Mouse (Mus musculus): Measurements from ENCODE around the gene Ankib1.

GRCm38 (mm10) chr5:3801672-3802432, 873 bp downstream of the Ankib1 start:
- TF ChIP-seq EP300 (IDR thresholded peaks at IDR 0.05; ENCODE audit: low read depth in 1 of 2, low read length in 2 of 2) (no peak), POLR2A (IDR thresholded peaks at IDR 0.05; ENCODE audit: control insufficient read depth in 1 of 2, insufficient read depth in 1 of 2, low read depth in 1 of 2, low read length in 2 of 2, poor library complexity in 1 of 2) (no peak), CTCF (IDR thresholded peaks at IDR 0.05 in 2 of 3, conservative IDR thresholded peaks at IDR 0.05 in 1 of 3; ENCODE audit: control insufficient read depth in 1 of 3, insufficient read depth in 1 of 3, low read depth in 2 of 3, low read length in 3 of 3, poor library complexity in 1 of 3, severe bottlenecking in 1 of 3) (no peak), POLR2AphosphoS2 (IDR thresholded peaks at IDR 0.05; ENCODE audit: low read length) (no peak), GABPA (IDR thresholded peaks at IDR 0.05; ENCODE audit: low read depth, low read length) (no peak), HCFC1 (IDR thresholded peaks at IDR 0.05; ENCODE audit: low read depth, low read length) (no peak), CHD1 (IDR thresholded peaks at IDR 0.05; ENCODE audit: low read depth, low read length) (0 out of 2 replicates have a peak, but pooled peaks have one; percentile 60), MEF2A (IDR thresholded peaks at IDR 0.05; ENCODE audit: extremely low read depth, insufficient replicate concordance, low read depth, low read length, poor library complexity, severe bottlenecking) (no peak), E2F4 (IDR thresholded peaks at IDR 0.05; ENCODE audit: borderline replicate concordance, low read depth, low read length) (no peak), SIN3A (IDR thresholded peaks at IDR 0.05; ENCODE audit: low read length) (no peak)
